Mouse (Mus musculus) layer of hippocampus, adult 18-20 months (tissue): ENCODE data around the gene Zdhhc22. TPM values are rescaled to one million over a fixed set of nuclear protein-coding genes. Genes with fewer than 3 reads are reported as not detected.

Source experiments
- DNase-seq, 2 experiments: peaks; one replicate each; pipeline ENCODE4 v3.0.0; 2022; ENCODE audit warnings: low spot score in 2 of 2
- microRNA-seq, 2 experiments: library from miRNA; unstranded; fragments of <30 nt; microRNA quantifications; one replicate each; pipeline ENCODE4 v1.2.0; 2021
- total RNA-seq, 2 experiments: library from RNA; stranded (reverse); gene quantifications; 2 replicates each; pipeline ENCODE4 v1.2.3; 2021

Gene Zdhhc22
- total RNA-seq, 2 experiments from 2014 or later = 7.9 TPM

- no peak for DNase-seq
Measured at GRCm38 (mm10) chr12:86938571-86938970, 51.7 kb downstream of the Zdhhc22 start.

- DNase-seq = no peak
Measured at GRCm38 (mm10) chr12:86936587-86937343, 53.5 kb downstream of the Zdhhc22 start.

- no peak for DNase-seq
Measured at GRCm38 (mm10) chr12:86935692-86936282, 54.4 kb downstream of the Zdhhc22 start.

- no peak for DNase-seq
Measured at GRCm38 (mm10) chr12:86934748-86935147, 55.5 kb downstream of the Zdhhc22 start.

- DNase-seq = no peak
Measured at GRCm38 (mm10) chr12:86932575-86932952, 57.7 kb downstream of the Zdhhc22 start.

- peak in 1 of 2 experiments; percentile 45 for DNase-seq
Measured at GRCm38 (mm10) chr12:86931919-86932574, 58.2 kb downstream of the Zdhhc22 start.

- DNase-seq = no peak
Measured at GRCm38 (mm10) chr12:86930934-86931729, 59.1 kb downstream of the Zdhhc22 start.

Small RNA genes lying within 50 kb of the gene (microRNA-seq; reads per million reads assigned to microRNA genes)
- gene Gm25847 = 0 reads per million in 2 experiments

Other genes with a start within 250 kb of the Zdhhc22 start
- 10 to 100 TPM; 76.4 to 76.9 TPM for gene Irf2bpl, start 105.6 kb downstream of the Zdhhc22 start, total RNA-seq
- gene Cipc, start 43.4 kb downstream of the Zdhhc22 start, total RNA-seq = 10 to 100 TPM; 72.9 to 75.1 TPM
- gene Tmem63c, start 30.9 kb upstream of the Zdhhc22 start, total RNA-seq = 10 to 100 TPM; 34.9 to 35.3 TPM
- 1 to 10 TPM; 2.5 to 3.0 TPM for gene Ngb, start 112.1 kb upstream of the Zdhhc22 start, total RNA-seq
- gene Gstz1, start 156.7 kb upstream of the Zdhhc22 start, total RNA-seq = 10 to 100 TPM; 47.1 to 50.3 TPM
- gene Pomt2, start 157.5 kb upstream of the Zdhhc22 start, total RNA-seq = 10 to 100 TPM; 15.2 to 16.7 TPM
- gene Samd15, start 209.3 kb upstream of the Zdhhc22 start, total RNA-seq = 1 to 10 TPM; 3.2 to 3.4 TPM
- 10 to 100 TPM; 28.6 to 29.4 TPM for gene Tmed8, start 210.0 kb upstream of the Zdhhc22 start, total RNA-seq
- 1 to 10 TPM; 2.2 to 2.5 TPM for gene Noxred1, start 248.3 kb upstream of the Zdhhc22 start, total RNA-seq